Mouse (Mus musculus) retina, postnatal 7 days (tissue): Measurements from ENCODE around the gene Cep95.

Experiments
- DNase-seq: peaks from one replicate; pipeline ENCODE4 v3.0.0-alpha.2; 2012; ENCODE audit warnings: low read depth, low spot score

Cep95 gene

GRCm38 (mm10) chr11:106814601-106815320 is 25.7 kb downstream of the Cep95 start:
- DNase-seq = no peak

GRCm38 (mm10) chr11:106815331-106815730 is 26.3 kb downstream of the Cep95 start:
- no peak for DNase-seq

- no peak for DNase-seq
These were observed 26.7 kb downstream of the Cep95 start for GRCm38 (mm10) chr11:106815761-106816160.

- no peak for DNase-seq
These were observed 27.3 kb downstream of the Cep95 start for GRCm38 (mm10) chr11:106816316-106816715.

GRCm38 (mm10) chr11:106817156-106817555 is 28.1 kb downstream of the Cep95 start:
- DNase-seq = no peak

- DNase-seq = no peak
These were observed 28.8 kb downstream of the Cep95 start for GRCm38 (mm10) chr11:106817808-106818207.

DNA sequence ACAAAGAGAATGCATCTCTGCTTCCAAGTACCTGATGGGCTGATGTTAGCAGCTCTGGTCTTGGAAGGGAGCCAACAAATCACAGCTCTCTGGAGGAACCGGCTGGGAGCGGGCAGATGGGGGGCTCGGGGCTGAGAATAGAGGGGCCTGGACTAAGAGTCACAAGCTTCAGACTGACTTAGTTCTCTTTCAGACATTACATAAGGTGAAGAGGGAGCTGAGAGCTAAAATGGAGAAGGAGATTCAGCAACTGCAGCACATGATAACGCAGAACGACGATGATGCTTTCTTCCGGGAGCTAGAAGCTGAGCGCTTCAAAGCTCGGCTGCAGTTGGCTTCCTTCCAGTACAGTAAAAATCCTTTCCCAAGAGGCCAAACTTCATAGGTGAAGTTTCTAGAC is 29.3 kb downstream of the Cep95 start:
- DNase-seq = peak; percentile 34

DNA sequence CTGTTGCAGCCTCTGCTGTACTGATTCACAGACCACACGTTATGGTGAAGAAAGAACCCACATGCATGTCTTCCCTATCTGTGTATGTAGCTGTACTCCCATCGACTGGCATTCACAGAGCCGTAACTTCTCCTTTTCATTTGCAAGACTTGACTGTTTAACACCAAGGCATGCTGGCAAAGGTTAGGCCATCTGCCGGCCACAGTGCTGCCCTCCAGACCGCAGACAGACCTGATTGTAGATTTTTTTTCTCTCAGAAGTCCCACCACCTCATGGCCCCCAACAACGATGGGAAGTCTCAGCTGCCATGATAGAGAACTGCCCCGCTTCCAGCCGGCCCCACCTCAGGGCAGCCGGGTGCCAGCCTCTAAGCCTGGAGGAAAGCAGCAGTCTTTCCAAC is 30.5 kb downstream of the Cep95 start:
- no peak for DNase-seq

- DNase-seq = peak; percentile 36
These were observed 31.2 kb downstream of the Cep95 start for GRCm38 (mm10) chr11:106820252-106820651.

GRCm38 (mm10) chr11:106820972-106821371 is 31.9 kb downstream of the Cep95 start:
- DNase-seq = no peak

DNA sequence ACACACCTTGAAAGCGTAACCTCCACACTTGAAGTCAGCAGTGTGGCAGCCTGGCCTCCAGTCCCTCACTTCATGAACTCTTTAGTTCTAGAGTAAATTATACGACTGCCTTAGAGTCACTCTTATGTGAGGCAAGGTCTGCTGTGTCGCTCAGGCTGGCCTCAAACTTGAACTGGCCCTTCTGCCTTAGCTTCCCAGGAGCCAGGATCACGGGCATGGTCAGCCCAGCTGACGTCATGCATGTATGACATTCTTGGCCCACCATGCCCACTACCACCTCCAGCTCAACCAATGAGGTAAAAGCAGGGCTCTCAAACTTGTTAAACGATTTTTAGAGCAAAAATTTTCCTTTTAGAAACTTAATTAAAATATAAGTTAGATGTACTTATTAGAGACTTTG is 32.3 kb downstream of the Cep95 start:
- no peak for DNase-seq

GRCm38 (mm10) chr11:106822491-106822890 is 33.4 kb downstream of the Cep95 start:
- DNase-seq = no peak

DNA sequence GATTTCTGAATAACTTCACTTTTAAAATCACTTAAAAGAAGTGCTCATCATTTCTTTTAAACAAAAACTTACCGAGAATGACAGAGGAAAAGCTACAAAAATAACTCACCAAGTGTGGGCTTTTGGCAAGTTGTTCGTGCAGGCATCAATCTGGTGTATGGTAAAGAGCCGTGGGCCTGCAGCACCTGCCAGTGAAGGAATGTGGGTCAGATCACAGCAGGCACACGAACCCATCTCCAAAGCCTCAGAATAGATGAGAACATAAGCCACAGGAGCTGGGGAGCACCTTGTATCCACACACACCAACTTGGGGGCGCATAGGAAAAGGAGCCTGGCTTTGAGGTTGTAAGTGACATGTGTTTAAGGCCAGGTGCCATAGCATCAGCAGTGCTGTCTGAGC is 33.9 kb downstream of the Cep95 start:
- no peak for DNase-seq

DNA sequence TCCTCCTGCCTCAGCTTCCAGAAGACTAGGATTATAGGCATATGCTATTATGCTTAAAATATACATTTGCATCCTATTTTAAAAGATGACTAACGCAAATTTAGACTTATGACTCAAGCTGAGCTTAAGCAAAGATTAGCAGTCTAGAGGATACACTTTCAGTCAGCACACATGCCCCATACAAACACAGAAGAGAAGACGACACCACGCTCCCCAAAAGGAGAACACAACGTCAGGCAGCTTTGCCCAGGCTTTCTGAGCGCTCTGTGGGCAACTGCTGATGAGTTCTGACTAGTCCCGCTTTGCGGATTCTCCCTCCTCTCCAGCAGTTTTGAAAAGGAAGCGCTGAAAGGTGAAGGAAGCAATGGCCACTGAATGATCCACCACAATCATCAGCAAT is 34.7 kb downstream of the Cep95 start:
- DNase-seq = no peak

DNA sequence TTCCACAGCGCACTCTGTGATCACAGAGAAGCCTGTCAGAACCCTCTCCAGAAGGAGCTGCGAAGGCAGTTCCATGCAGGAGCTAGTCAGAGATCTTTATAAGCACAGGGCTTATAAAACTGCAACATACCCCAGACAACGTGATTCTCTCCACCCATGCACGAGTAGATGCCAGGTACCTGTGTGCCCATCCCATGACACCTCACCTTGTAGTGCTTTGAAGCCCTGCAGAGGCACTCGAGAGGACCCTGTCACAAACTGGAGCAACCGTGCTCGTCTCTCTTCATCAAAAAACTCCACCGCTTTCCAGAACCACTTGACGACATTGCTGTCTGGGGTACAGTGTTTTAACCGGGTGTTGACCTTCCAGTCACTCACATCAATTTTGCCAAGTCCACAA is 35.4 kb downstream of the Cep95 start:
- no peak for DNase-seq

DNA sequence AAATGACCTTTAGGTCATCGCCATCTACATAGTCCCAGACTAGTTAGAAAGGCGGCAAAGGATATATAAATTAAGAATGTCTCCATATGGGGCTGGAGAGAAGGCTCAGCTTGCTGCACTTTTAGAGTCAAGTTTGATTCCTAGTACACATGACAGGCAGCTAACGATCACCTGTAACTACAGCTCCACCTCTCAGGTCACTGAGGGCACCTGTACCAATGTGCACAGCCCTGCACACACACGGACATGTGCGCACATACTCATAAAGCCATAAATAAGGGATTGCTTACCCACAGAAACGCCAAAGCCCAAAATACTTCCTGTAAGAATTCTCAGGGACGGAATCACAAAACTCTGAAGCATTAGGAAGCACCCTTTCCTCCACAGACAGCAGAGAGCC is 39.0 kb downstream of the Cep95 start:
- DNase-seq = no peak

DNA sequence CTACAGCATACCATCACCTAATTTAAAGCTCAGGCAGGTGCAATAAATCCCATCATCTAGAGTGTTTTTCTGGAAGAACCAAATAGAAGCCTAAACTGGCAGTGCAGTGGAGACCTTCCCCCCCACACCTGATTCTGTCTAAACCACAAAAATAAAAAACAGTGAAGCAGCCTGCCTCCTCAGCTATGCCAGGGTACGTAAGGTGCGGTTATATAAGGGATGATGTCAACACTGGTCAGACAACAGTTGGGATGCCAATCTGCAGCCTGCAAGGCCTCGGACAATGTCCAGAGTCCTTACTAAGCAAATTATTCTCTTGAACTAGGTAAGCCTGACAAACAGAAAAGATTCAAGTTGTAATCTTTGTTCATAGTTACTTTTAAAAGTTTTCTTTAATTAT is 53.0 kb downstream of the Cep95 start:
- no peak for DNase-seq

- DNase-seq = peak; percentile 8
These were observed 62.4 kb downstream of the Cep95 start for GRCm38 (mm10) chr11:106851438-106851837.
